In genomic region chr11:97401082-97401481, GRCm38 (mm10) we compare ENCODE assay signal across 8 mouse cellular contexts. TPM values are rescaled to one million over a fixed set of nuclear protein-coding genes. Genes with fewer than 3 reads are reported as not detected.
DNase-seq lines count a peak whose midpoint lies in the region; ATAC-seq and TF ChIP-seq lines count a peak whose summit lies in the region.

No protein-coding gene starts in this region.

- no peaks in the 10 kb centered on the region for H3K27me3 ChIP-seq in hindbrain, postnatal 0 days (ENCODE audit: insufficient read depth, low read length)
- peaks cover 12% of the 10 kb centered on the region; the same call in 1 of the 2 replicates for H3K27me3 ChIP-seq in neural tube, embryonic 13.5 days

- H3K4me3 ChIP-seq in cortical plate, adult 2 months (ENCODE audit: insufficient read depth, low read length): no peak overlapping the region
- no peak overlapping the region for H3K4me3 ChIP-seq in hindbrain, postnatal 0 days (ENCODE audit: low read length)
- H3K4me3 ChIP-seq in neural tube, embryonic 13.5 days: no peak overlapping the region

- peak; percentile 53 to 64 for DNase-seq in adrenal gland, adult (ENCODE audit: inconsistent age in 2 of 2, low spot score in 1 of 2)
- no peak for DNase-seq in adrenal gland, postnatal 36 days
- peak; percentile 78 for DNase-seq in A20 (ENCODE audit: low read depth, low spot score)
- peak; percentile 60 for DNase-seq in hindbrain, postnatal 0 days (ENCODE audit: low spot score)
- no peak for DNase-seq in kidney, postnatal 4 days
- DNase-seq in gastrocnemius, postnatal 25 days: no peak

- H3K4me2 ChIP-seq in hindbrain, postnatal 0 days (ENCODE audit: low read depth, low read length): peak overlapping the region; percentile 65
- peak overlapping the region; percentile 64 for H3K4me2 ChIP-seq in neural tube, embryonic 13.5 days

- H3K4me1 ChIP-seq in cortical plate, adult 2 months (ENCODE audit: control insufficient read depth, insufficient read depth, low read length): peaks cover 6% of the 10 kb centered on the region; the same call in 1 of the 2 replicates
- peaks cover 18% of the 10 kb centered on the region for H3K4me1 ChIP-seq in hindbrain, postnatal 0 days (ENCODE audit: insufficient read depth, low read length)
- peaks cover 35% of the 10 kb centered on the region for H3K4me1 ChIP-seq in neural tube, embryonic 13.5 days (replicated peaks)

- no peak for TF ChIP-seq CTCF in cortical plate, adult 2 months (IDR thresholded peaks at IDR 0.05; ENCODE audit: extremely low read depth, insufficient read depth, low read length)
- no peak for TF ChIP-seq CTCF in hindbrain, postnatal 0 days (IDR thresholded peaks at IDR 0.05; ENCODE audit: low read depth)

- no peak for TF ChIP-seq POLR2A in cortical plate, adult 2 months (IDR thresholded peaks at IDR 0.05; ENCODE audit: extremely low read depth, insufficient read depth, low read length)

- no peaks in the 10 kb centered on the region for H3K9me3 ChIP-seq in hindbrain, postnatal 0 days (ENCODE audit: low read length)
- H3K9me3 ChIP-seq in neural tube, embryonic 13.5 days: no peaks in the 10 kb centered on the region

- H3K27ac ChIP-seq in cortical plate, adult 2 months (ENCODE audit: insufficient read depth, low read length): peak overlapping the region; percentile 24; the same call in 1 of the 2 replicates
- H3K27ac ChIP-seq in hindbrain, postnatal 0 days: peak overlapping the region; percentile 76
- H3K27ac ChIP-seq in neural tube, embryonic 13.5 days (replicated peaks): peak overlapping the region; percentile 57

- peak; percentile 11 for ATAC-seq in hindbrain, postnatal 0 days
- ATAC-seq in neural tube, embryonic 13.5 days (ENCODE audit: low read depth): 0 out of 2 replicates have a peak, but pooled peaks have one; percentile 13

- H3K36me3 ChIP-seq in hindbrain, postnatal 0 days (ENCODE audit: insufficient read depth, low read length): peaks cover 5% of the 10 kb centered on the region; the same call in 1 of the 2 replicates
- H3K36me3 ChIP-seq in neural tube, embryonic 13.5 days: peaks cover 21% of the 10 kb centered on the region

- H3K9ac ChIP-seq in hindbrain, postnatal 0 days (replicated peaks; ENCODE audit: low read length): peak overlapping the region; percentile 41
- H3K9ac ChIP-seq in neural tube, embryonic 13.5 days: peak overlapping the region; percentile 38; the same call in 1 of the 2 replicates

- WGBS in hindbrain, postnatal 0 days: 13% methylated on average over 5 of the region's 6 CpGs
- 13% methylated on average over 6 of the region's 6 CpGs for WGBS in neural tube, embryonic 13.5 days

RNA-seq across cellular contexts. Expression of gene Arhgap23, which starts 14.3 kb away (rescaled TPM):
- 10 to 100 TPM; 28.6 to 37.3 TPM for total RNA-seq in adrenal gland, postnatal 36 days (2021)
- polyA plus RNA-seq in cortical plate, adult 2 months (2012; rRNA removed): 70.2 and 71.5 TPM in 2 replicates
- total RNA-seq in hindbrain, postnatal 0 days (2014; rRNA removed): 75.2 and 86.8 TPM in 2 replicates
- polyA plus RNA-seq in hindbrain, postnatal 0 days (2015; fragmentation: Nextera tagmentation; extraction: Ambion mirVana): 7.3 and 7.7 TPM in 2 replicates
- polyA plus RNA-seq in neural tube, embryonic 13.5 days (2015; fragmentation: Nextera tagmentation; extraction: Ambion mirVana): 6.8 and 7.4 TPM in 2 replicates
- total RNA-seq in gastrocnemius, postnatal 25 days (2021): 1 to 10 TPM; 6.5 to 7.1 TPM

RNA-seq across cellular contexts. Expression of gene Socs7, which starts 38.7 kb away (rescaled TPM):
- 10 to 100 TPM; 20.6 to 22.1 TPM for total RNA-seq in adrenal gland, postnatal 36 days (2021)
- polyA plus RNA-seq in cortical plate, adult 2 months (2012; rRNA removed): 47.9 and 49.7 TPM in 2 replicates
- total RNA-seq in hindbrain, postnatal 0 days (2014; rRNA removed): 49.5 and 59.0 TPM in 2 replicates
- polyA plus RNA-seq in hindbrain, postnatal 0 days (2015; fragmentation: Nextera tagmentation; extraction: Ambion mirVana): 5.5 and 5.9 TPM in 2 replicates
- 7.8 and 8.9 TPM in 2 replicates for polyA plus RNA-seq in neural tube, embryonic 13.5 days (2015; fragmentation: Nextera tagmentation; extraction: Ambion mirVana)
- 10 to 100 TPM; 38.9 to 39.2 TPM for total RNA-seq in gastrocnemius, postnatal 25 days (2021)

RNA-seq across cellular contexts. Expression of gene Gpr179, which starts 49.2 kb away (rescaled TPM):
- 1 to 10 TPM in 1 of 2 experiments, under 1 TPM in 1; 0.93 to 1.2 TPM for total RNA-seq in adrenal gland, postnatal 36 days (2021)
- 0.15 and 0.21 TPM in 2 replicates for polyA plus RNA-seq in cortical plate, adult 2 months (2012; rRNA removed)
- 1.8 and 1.9 TPM in 2 replicates for total RNA-seq in hindbrain, postnatal 0 days (2014; rRNA removed)
- 0.61 and 1.0 TPM in 2 replicates for polyA plus RNA-seq in hindbrain, postnatal 0 days (2015; fragmentation: Nextera tagmentation; extraction: Ambion mirVana)
- polyA plus RNA-seq in neural tube, embryonic 13.5 days (2015; fragmentation: Nextera tagmentation; extraction: Ambion mirVana): 0.43 and 0.66 TPM in 2 replicates
- total RNA-seq in gastrocnemius, postnatal 25 days (2021): under 1 TPM in 1 of 2 experiments, not detected in 1; 0.03 TPM

Comparison
In these comparisons a context has a peak if more than half of its experiments do, and no peak if none do; other contexts are left out.
1. DNase-seq: peak in adrenal gland, adult (2 of 2), A20 (single experiment) and hindbrain, postnatal 0 days (single experiment); none in adrenal gland, postnatal 36 days (0 of 2), kidney, postnatal 4 days (0 of 2) and gastrocnemius, postnatal 25 days (single experiment).
2. H3K27ac ChIP-seq: peak in every context shown above with its lines; median percentile 76 in hindbrain, postnatal 0 days; 57 in neural tube, embryonic 13.5 days; 24 in cortical plate, adult 2 months.